Mouse (Mus musculus): ENCODE measurements around the gene Gm8439.

Gene Gm8439

DNA sequence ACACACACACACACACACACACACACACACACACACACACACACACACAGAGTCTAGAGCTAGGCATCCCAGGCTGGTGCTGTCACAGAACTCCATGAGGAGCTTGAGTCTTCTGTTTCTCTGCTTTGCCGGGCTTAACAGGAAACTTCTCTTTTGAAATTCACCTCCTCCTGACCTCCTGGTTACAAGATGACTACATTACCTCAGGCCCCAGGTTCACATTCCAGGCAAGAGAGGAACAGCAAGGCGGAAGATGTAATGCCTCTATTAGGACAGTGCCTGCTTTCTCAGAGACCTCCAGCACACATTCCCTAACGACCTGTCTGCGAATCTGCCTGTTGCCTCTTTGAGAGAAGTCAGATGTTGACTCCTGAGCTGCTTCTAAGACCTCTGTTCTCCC lies at the start of gene Gm8439:
Gm8439 (plus strand) TSS at position 301 of the 400 bp plus-strand sequence.
- in situ Hi-C loops (cut with MboI; ENCODE audit: low sequenced_read_pairs): loop anchor here (25.0 kb wide), 1 partner anchor 324 kb away; no protein-coding TSS in a partner anchor

DNA sequence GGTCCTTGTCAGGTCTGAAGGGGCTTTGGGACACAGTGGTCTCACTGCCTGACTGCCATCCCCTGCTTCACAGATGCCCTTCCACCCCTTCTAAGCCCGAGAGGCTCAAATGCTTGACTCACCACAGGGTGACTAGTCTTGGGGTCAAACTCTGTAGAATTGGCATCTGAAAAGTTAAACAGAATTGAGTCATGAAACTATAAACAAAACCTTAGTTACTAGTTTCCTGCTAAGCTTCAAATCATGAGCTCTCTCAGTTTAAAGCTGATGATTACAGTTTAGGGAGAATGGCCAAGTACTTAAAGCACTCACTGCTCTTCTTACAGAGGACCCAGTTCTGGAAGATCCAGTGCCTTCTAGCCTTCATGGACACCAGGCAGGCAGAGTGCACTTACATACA lies 43.6 kb upstream of the Gm8439 start:
- in situ Hi-C loops (cut with MboI; ENCODE audit: low sequenced_read_pairs): no loop called here

DNA sequence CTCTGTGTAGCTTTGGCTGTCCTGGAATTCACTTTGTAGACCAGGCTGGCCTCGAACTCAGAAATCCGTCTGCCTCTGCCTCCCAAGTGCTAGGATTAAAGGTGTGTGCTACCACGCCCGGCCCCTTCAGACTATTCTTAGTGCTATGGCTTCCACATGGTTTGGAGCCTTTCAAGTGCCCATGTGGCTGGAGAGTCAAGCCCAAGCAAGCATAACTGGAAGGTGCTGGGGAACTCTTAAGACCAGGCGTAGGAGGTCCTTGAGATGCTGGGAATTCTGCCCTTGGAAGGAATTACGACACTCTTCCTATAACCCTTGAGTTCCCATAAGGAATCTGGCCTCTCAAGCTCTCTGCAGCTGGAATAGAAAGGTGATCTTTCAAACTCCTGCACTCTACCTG lies 32.0 kb upstream of the Gm8439 start:
- in situ Hi-C loops (cut with MboI; ENCODE audit: low sequenced_read_pairs): no loop called here

DNA sequence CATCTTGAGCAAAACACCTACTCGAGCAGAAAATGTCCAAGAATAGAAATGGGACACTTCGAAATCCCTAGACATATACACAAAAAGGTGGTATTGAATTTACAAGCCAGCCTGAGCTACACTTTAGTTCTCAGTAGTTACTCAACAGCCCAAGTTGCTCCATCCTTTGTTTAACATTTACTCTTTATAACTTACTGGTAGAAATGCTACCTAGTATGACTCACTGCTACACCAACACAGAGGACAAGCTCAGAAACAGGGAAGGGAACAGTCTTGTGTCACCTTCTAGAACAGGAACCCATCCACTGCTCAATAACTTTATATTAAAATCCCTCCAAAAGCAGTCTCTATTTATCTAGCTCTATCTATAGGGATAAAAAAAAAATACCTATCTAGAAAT lies 22.8 kb upstream of the Gm8439 start:
- in situ Hi-C loops (cut with MboI; ENCODE audit: low sequenced_read_pairs): no loop called here

DNA sequence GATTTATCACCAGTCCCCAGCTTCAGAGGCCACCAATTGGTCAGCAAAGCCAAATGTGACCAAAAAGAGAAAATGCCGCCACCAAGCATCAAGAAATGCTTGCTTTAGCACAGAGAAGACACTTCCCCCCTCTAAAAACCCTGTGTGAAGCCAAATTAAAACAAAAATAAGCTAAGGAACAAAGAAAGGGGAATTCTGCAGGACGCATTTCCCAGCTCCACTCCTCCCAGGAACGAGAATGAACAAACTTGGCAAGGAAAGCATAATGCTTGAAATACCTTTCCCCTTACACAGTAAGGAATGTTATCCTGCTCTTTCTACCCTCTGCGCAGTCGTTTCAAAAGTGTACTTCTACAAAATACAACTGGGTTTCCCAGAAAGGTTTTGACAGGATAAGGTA lies 20.5 kb upstream of the Gm8439 start:
- in situ Hi-C loops (cut with MboI; ENCODE audit: low sequenced_read_pairs): no loop called here

DNA sequence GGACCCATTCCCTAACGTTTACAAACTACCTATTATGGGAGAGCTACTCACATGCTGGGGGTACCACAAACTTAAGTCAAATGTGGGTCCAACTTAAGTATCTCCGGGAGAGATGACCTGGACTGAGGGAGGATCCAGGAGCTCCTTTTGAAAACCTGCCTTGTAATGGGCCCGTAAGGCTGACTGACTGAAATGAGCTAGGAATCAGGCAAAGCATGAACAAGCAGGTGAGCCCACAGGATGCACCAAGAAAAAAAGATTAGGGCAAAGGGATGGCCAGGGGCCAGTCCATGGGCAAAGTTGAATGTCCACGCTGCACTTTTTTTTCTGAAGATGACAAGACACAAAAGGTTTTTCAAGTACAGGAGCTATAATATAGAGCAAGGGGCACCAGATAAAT lies 19.5 kb upstream of the Gm8439 start:
- in situ Hi-C loops (cut with MboI; ENCODE audit: low sequenced_read_pairs): no loop called here

DNA sequence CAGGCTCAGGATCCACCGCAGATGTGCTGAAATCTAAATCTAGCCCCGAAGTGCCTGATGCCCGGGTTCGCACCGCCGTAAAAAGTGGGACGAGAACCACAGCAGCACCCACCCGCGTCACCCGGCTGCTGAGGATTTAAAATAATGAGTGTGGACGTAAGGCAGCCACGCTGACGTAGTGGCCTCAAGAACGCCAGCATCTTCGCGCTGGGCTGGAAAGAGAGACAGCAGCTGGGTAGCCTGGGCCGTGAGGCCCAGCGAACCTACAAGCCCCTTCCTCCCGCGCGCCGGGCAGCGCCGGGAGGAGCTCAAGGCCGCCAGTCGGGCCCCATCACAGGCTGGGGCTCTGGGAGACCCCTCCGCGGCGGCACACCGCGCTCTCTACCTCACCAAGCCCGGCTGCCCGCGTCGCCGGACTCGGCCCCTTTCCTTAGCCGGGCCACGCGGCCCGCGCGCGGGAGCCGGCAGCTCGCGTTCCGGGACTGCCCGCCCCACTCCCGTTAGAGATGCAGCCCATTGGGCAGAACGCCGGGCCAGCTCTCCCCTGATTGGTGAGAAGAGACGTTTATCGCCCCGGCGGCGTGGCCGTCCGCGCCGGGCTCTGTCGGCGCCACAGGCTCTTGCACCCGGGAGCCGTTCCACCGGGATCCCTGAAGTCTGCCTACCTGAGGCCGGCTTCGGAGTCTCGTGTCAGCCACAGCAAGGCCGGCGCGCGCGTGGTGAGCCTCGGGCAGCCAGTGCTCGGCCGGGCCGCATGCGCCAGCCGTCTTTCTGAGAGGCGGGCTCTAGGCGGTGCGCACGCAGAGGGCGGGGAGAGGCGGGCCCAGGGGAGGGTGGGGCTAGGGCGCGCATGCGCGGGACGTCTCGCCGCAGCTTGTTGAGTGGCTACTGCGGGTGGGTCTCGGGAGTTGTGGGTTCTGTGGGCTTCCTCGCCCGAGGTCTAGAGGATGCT lies 18.8 kb upstream of the Gm8439 start, which contains the start of gene Ctps:
Ctps (minus strand) TSS at position 791 of the 952 bp plus-strand sequence.
- in situ Hi-C loops (cut with MboI; ENCODE audit: low sequenced_read_pairs): no loop called here

DNA sequence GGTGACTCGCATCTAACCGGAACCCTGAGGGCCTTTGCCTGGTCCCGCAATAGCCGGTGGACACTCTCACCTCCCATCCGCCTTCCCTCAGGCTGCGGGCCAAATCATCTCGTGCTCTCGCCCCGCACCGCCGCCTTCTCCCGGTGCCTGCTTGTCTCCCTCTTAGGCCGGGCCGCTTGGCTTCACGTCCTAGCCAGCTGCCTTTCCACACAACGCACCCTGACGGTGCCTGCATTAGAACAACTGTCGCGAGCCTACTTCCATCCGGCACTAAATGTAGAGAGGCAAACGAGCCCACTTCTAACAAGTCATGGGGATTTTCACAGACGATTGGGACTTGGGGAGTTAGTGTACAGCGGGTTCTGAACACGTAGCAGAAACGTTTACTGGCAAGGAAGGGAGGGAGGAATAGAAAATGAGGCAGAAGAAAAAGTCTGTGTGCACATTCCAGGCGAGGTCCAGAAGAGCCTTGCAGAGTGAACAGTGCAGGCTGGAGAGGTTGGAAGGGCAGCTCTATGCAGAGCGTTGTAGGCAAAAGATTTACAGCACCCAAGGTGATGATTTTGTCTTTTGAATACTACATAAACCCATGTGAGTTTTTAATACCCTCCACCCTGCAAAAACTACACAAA lies 18.0 kb upstream of the Gm8439 start:
- in situ Hi-C loops (cut with MboI; ENCODE audit: low sequenced_read_pairs): no loop called here

DNA sequence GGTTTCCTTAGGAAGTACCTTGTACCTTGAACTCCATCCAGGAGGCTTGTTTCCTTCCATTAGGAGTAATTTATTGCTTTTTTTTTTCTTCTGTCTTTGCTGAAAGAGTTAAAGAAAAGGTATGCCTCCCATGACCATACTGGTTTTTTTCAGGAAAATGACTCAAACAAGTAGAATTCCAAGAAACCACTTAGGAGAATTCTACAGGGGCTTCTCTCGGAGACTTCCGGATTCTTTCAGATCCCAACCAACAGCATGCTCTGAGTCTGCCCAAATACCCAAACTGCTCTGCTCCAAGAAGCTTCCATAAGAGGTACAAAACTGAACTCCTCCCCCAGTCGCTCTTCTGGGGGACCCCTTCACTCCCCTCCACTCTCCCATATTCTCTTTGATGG lies 17.5 kb upstream of the Gm8439 start:
- in situ Hi-C loops (cut with MboI; ENCODE audit: low sequenced_read_pairs): no loop called here

DNA sequence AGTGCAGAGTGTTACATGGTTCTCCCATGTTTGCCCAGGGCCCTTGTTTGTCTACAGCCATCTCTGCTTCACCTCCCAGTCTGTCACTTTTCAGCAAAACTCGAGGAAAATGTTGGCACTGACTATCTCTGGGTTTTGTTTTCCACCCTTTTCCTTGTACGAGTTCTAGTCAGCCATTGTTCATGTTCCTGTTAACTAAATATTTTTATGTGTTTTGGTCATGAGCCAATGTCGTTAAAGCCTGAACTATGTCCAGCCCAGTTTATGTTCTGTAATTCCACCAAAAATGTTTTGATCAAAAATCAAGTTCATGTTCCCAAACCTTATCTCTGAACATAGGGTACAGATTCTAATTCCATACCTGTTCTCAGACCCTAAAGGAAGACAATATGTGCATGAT lies 16.9 kb upstream of the Gm8439 start:
- in situ Hi-C loops (cut with MboI; ENCODE audit: low sequenced_read_pairs): no loop called here

DNA sequence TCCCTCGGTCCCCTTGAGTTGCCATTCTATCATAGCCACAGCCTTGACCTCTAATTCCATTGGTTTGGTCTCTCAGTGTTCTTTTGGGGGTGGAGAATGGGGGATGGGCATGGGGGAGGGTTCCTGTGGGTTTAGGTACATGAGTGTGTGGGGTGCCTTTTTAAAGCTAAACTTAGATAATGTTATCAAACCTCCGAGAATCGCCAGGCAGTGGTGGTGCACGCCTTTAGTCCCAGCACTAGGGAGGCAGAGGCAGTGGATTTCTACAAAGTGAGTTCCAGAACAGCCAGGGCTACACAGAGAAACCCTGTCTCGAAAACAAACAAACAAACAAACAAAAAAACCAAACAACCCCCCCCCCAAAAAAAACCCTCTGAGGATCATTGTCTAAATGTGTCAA lies 7.7 kb upstream of the Gm8439 start:
- in situ Hi-C loops (cut with MboI; ENCODE audit: low sequenced_read_pairs): loop anchor here (25.0 kb wide), 1 partner anchor 331 kb away; no protein-coding TSS in a partner anchor

DNA sequence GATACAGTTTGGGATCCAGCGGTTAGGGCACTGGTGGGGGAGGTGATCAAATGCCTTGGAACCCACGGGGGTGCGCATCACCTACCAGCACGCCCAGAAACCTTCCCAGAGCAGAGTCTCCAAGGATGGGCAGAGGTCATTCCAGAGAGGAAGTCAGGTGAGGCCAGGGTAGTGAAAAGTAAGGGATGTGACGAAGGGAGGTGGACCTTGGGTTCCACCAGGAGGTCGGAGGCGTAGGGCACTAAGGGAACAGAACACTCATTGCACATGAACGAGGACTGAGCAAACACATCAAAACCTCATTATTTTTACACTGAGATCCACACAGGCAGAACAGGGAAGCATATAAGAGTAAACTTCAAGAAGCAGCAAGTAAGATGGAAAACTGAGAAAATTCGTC lies 6.8 kb upstream of the Gm8439 start:
- in situ Hi-C loops (cut with MboI; ENCODE audit: low sequenced_read_pairs): loop anchor here (25.0 kb wide), 1 partner anchor 331 kb away; no protein-coding TSS in a partner anchor

DNA sequence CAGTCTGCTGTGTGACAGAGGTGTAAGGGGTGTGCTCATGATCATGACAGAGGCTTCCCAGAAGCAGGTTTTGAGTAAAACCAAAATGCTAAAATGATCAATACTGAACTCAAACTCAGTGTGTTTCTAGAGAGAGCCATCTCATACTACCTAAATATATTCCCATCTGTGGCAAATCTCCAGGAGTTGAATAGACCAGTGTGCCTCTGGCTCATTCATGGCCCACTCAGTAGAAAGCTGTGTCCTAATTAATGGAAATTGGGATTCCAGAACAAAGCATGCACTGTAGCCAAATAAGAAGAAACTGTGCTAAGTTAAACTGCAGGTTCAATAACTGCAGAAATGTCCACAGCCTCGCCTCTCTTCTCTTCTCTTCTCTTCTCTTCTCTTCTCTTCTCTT lies 1.6 kb upstream of the Gm8439 start:
- in situ Hi-C loops (cut with MboI; ENCODE audit: low sequenced_read_pairs): loop anchor here (25.0 kb wide), 1 partner anchor 325 kb away; no protein-coding TSS in a partner anchor

DNA sequence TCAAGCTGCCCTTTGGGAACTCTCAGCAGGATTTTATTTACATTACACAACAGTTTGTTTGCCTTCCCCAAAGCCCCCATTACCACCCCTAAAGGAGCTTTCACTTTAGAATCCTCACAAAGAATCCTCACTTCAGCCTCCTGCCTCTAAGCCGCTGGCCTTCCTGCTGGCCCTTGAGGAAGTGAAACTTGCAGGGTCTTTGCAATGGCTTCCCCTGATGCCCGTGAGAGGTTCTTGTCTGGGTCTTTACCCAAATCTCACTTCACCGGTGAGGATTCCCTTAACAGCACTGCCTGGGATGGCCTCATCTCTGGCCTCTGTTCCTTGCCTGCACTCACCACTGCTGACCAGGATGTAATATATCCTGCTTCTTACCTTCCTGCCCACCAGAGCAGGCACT lies 525 bp downstream of the Gm8439 start:
- in situ Hi-C loops (cut with MboI; ENCODE audit: low sequenced_read_pairs): loop anchor here (25.0 kb wide), 1 partner anchor 323 kb away; no protein-coding TSS in a partner anchor

DNA sequence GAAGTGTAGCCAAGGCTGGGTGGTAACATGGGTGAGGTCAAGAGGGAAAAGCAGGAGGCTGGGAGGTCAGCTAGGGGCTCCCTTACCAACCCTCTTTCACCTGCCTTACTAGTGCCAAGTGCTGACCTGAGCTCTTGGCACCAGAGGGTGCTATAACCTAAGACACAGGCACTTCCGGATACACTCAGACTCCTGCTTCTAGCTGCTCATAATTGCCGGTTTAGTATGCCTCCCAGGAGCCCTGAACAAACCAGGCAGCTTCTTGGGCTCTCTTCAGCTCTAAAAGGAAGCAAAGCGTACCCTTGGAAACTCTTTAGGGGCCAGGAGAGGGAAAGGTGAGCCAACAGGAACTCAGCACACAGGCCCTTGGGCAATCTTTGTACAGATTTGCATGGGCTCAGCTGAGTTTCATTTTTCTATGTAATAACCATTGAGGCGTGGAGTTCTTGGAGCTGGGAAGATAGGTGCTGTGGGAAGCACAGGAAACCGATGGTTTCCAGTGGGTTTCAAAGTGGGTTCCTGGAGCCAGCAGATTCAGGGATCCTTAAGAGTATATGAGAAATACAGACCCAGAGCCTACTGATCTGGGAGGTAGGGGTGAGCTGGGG lies 1.4 kb downstream of the Gm8439 start:
- in situ Hi-C loops (cut with MboI; ENCODE audit: low sequenced_read_pairs): loop anchor here (25.0 kb wide), 1 partner anchor 322 kb away; no protein-coding TSS in a partner anchor

DNA sequence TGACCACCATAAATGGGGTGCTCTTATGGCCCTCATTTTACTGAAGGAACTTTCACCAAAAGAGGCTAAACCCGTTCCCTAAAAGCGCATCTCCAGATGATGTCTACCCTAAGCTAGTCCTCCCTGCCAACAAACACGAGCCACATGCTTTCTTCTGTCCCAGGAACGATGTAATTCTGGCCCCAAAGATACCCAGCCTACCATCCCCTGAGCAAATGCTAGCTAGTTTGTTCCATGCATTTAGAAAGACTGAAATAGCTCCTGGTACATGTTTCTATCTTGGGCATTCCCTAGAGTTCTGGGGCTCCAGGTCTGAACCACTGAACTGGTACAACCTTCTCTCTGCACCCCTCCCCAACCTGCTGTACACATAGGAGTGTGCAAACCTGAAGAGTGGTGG lies 2.4 kb downstream of the Gm8439 start:
- in situ Hi-C loops (cut with MboI; ENCODE audit: low sequenced_read_pairs): loop anchor here (25.0 kb wide), 1 partner anchor 321 kb away; no protein-coding TSS in a partner anchor

DNA sequence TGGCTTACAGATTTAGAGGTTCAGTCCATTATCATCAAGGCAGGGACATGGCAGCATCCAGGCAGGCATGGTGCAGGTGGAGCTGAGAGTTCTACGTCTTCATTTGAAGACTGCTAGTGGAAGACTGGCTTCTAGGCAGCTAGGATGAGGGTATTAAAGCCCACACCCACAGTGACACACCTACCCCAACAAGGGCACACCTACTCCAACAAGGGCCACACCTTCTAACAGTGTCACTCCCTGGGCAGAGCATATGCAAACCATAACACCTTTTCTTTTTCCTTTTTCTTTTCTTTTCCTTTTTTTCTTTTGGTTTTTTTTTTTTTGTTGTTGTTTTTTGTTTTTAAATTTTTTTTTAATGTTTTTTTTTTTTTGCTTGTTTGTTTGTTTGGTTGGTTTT lies 7.7 kb downstream of the Gm8439 start:
- in situ Hi-C loops (cut with MboI; ENCODE audit: low sequenced_read_pairs): loop anchor here (5.0 to 25.0 kb wide), 2 partner anchors 76 to 316 kb away; no protein-coding TSS in a partner anchor

DNA sequence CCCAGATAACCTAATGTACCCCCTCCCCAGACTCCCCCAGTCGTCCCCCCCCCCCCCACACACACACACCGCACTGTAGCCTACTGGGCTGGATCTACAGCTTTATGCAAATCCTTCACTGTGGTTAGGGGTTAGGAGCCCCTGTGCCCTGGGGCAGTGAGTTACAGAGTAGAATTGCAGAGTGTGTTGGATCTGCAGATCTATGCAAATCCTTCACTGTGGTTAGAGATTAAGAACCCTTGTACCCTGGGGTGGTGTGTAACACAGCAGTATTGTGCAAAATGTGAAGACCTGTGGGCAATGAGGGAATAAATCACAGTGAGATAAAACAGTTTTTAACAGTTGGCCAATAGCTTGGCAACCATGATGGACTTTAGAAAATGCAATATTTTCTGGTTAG lies 10.4 kb downstream of the Gm8439 start:
- in situ Hi-C loops (cut with MboI; ENCODE audit: low sequenced_read_pairs): loop anchor here (5.0 to 25.0 kb wide), 2 partner anchors 73 to 313 kb away; no protein-coding TSS in a partner anchor

DNA sequence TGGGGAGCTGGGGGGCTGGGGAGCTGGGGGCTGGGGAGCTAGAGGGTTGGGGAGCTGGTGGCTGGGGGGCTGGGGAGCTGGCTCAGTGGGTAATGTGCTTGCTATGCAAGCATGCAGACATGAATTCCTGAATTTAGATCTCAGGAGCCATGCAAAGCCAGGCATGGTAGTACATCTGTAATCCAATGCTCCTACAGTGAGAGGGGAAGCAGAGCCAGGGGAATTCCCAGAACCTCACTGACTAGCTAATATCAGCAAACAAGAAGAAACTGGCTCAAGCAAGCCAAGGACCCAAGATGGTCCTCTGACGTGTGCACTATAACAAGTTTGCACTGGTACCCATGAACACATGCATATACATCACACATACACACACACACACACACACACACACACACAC lies 13.2 kb downstream of the Gm8439 start:
- in situ Hi-C loops (cut with MboI; ENCODE audit: low sequenced_read_pairs): no loop called here

DNA sequence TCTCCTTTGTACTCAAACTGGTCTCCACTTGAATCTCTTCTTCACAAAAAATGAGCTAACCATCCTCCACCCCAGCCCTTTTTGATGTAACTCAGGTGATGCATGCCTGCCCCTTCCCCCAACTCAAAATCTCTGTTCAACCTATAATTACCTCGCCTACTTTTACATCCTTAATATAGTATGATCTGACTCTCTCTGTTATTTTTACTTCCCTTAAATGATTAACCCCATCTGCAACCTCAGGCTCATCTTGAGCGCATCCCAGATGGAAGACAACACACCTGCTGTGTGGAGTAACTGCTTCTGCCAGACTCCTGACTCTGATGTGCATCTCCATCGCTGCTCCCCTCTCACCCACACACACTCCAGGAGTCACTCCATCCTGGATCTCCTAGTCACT lies 14.1 kb downstream of the Gm8439 start:
- in situ Hi-C loops (cut with MboI; ENCODE audit: low sequenced_read_pairs): no loop called here

DNA sequence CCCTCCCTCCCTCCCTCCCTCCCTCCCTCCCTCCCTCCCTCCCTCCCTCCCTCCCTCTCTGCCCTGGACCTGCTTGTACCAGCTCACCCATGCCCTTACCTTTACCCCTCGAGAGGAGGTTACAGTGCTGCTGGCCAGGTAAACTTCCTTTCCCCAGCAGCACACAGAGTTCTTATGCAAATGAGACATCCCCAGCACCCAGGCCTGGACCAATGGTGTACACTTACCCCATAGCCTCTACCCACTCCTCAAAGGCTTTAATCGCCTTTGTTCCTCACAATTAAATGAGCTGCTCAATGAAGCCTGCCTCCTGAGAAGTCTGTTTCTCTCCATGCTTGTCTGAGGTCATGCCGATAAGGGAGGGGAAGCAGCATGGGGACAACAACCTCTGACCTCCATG lies 18.4 kb downstream of the Gm8439 start:
- in situ Hi-C loops (cut with MboI; ENCODE audit: low sequenced_read_pairs): no loop called here
